Mouse (Mus musculus) kidney, postnatal 0 days (tissue): Measurements from ENCODE around the gene Arrdc5. TPM values are rescaled to one million over a fixed set of nuclear protein-coding genes. Genes with fewer than 3 reads are reported as not detected.

Experiments
- ATAC-seq: fragments of 200-750 bp; cut with Nextera tagmentation; replicated peaks from 2 replicates; pipeline ENCODE4 v1.8.0; 2017; ENCODE audit warnings: low read depth, moderate number of reproducible peaks, moderate TSS enrichment, moderate library complexity; ENCODE audit not compliant: low FRiP score
- DNase-seq: peaks from one replicate; pipeline ENCODE4 v3.0.0-alpha.2; 2016; ENCODE audit warnings: low spot score
- H3K27ac ChIP-seq: fragments of 300-500 bp; sonication (generic); 2 replicates; pipeline ENCODE4 v1.5.1; 2014; ENCODE audit warnings: mild to moderate bottlenecking
- H3K27me3 ChIP-seq: fragments of 300-500 bp; sonication (generic); 2 replicates; pipeline ENCODE4 v1.6.1; 2014; ENCODE audit warnings: low read length, mixed read lengths; ENCODE audit not compliant: insufficient read depth
- H3K36me3 ChIP-seq: fragments of 300-500 bp; sonication (generic); 2 replicates; pipeline ENCODE4 v1.6.1; 2014; ENCODE audit warnings: low read length, mixed read lengths; ENCODE audit not compliant: insufficient read depth
- H3K4me1 ChIP-seq: fragments of 300-500 bp; sonication (generic); replicated peaks from 2 replicates; pipeline ENCODE4 v1.6.1; 2014; ENCODE audit warnings: antibody characterized with exemption, low read length, mixed read lengths; ENCODE audit not compliant: insufficient read depth
- H3K4me2 ChIP-seq: fragments of 300-500 bp; sonication (generic); 2 replicates; pipeline ENCODE4 v1.6.1; 2014; ENCODE audit warnings: mild to moderate bottlenecking, low read length, moderate library complexity, mixed read lengths
- H3K4me3 ChIP-seq: fragments of 300-500 bp; sonication (generic); replicated peaks from 2 replicates; pipeline ENCODE4 v1.5.1; 2014; ENCODE audit warnings: low read depth, low read length
- H3K9ac ChIP-seq: fragments of 300-500 bp; sonication (generic); 2 replicates; pipeline ENCODE4 v1.6.1; 2014; ENCODE audit warnings: low read depth, low read length
- H3K9me3 ChIP-seq: fragments of 300-500 bp; sonication (generic); replicated peaks from 2 replicates; pipeline ENCODE4 v1.6.1; 2016; ENCODE audit warnings: low read length, inconsistent platforms, mixed read lengths
- CTCF ChIP-seq: IDR thresholded peaks from 2 replicates; pipeline ENCODE4 v1.5.1; 2016; ENCODE audit warnings: antibody characterized with exemption, low read depth, mild to moderate bottlenecking, moderate library complexity
- WGBS: fragments of 180-500 bp; shearing (Covaris S2); extraction: QIAGEN DNeasy Blood & Tissue Kit; methylation state at CpG from one replicate; pipeline ENCODE4 v1.1.7; 2014; 5-methylcytosine and 5-hydroxymethylcytosine counted together
- polyA plus RNA-seq: library from polyadenylated mRNA; unstranded; fragments of >200 nt; fragmentation: Nextera tagmentation; extraction: Ambion mirVana; gene quantifications from 2 replicates; pipeline ENCODE4 v1.2.1, GENCODE M21; 2015

Arrdc5 gene
- polyA plus RNA-seq, 1 experiment from 2014 or later = not detected

DNA sequence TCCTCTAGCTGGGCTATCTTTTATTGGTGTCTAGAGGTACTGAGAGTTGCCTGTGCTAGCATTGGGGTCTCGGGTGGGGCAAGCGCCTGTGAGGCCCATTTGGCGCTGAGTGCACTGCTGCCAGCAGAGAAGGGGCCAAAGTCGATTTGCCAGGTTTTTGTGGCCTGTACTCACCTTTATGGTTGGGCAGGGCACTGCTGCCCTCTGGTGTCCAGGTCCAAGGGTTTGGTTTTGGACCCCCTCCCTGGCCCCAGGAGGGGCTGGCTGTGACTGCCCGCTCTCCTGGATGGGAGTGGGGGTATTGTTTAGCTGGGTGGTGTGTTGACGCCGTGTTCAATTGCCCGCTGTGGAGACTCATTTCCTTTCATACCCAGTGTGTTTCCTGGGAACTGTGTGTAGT is 5.7 kb upstream of the Arrdc5 start:
- WGBS = 34% methylated on average over 8 of the region's 8 CpGs
- peak; percentile 72 for TF ChIP-seq CTCF
- peaks cover 13% of the 10 kb centered on the region for H3K4me1 ChIP-seq
- H3K9ac ChIP-seq = no peak overlapping the region
- H3K27me3 ChIP-seq = no peaks in the 10 kb centered on the region
- H3K4me2 ChIP-seq = peak overlapping the region; percentile 100; the same call in 1 of the 2 replicates
- no peak overlapping the region for H3K4me3 ChIP-seq
- no peaks in the 10 kb centered on the region for H3K9me3 ChIP-seq
- ATAC-seq (no peak), DNase-seq (peak; percentile 45)
- H3K27ac ChIP-seq = 0 out of 2 replicates have a peak overlapping the region, but pooled peaks have one; percentile 76
- peaks cover 13% of the 10 kb centered on the region; the same call in 1 of the 2 replicates for H3K36me3 ChIP-seq

DNA sequence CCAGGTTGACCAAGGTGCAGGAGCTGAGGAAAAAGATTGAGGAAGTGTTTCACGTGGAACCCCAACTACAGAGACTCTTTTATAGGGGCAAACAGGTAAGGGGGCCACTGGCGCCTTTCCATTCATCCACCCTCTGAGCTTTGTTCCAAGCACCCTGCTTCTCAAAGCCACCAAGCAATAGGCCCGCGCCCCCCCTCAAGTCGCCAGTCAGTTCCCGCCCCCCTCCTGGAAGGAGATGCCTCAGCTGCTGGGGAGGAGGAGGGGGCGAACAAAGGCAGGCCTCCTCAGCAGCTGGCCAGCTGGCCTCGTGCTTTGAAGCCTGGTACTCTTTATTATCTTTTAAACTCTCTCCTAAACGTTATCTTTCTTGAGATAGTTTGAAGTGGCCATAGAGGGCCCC is 5.1 kb upstream of the Arrdc5 start:
- Histone ChIP-seq H3K9me3 (no peaks in the 10 kb centered on the region), H3K4me3 (peak overlapping the region; percentile 77; the same call in 1 of the 2 replicates), H3K27ac (no peak overlapping the region), H3K4me1 (peaks cover 13% of the 10 kb centered on the region), H3K9ac (no peak overlapping the region), H3K36me3 (peaks cover 9% of the 10 kb centered on the region; the same call in 1 of the 2 replicates), H3K27me3 (no peaks in the 10 kb centered on the region), H3K4me2 (peak overlapping the region; percentile 100)
- WGBS = 22% methylated on average over 9 of the region's 9 CpGs
- no peak for DNase-seq
- no peak for ATAC-seq
- TF ChIP-seq CTCF = no peak

DNA sequence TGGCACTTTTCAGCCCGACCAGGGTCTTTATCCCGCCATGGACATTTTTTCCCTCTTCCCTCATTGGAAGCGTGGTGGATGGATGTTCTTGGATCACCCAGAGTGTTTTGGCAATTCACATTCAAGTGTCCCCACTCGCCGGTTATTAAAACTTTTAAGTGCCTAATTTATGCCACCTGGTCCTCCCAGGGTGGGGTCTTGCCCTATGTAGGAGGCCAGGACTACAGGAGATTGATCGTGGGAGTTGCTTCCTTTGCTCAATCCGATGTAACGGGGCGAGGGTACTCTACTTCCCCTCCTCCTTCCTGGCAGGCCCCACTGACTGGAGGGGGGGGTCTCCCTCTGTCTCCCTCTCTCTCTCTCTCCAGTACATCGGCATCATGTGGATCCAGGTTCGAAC is 4.6 kb upstream of the Arrdc5 start:
- peaks cover 13% of the 10 kb centered on the region for H3K4me1 ChIP-seq
- DNase-seq = no peak

DNA sequence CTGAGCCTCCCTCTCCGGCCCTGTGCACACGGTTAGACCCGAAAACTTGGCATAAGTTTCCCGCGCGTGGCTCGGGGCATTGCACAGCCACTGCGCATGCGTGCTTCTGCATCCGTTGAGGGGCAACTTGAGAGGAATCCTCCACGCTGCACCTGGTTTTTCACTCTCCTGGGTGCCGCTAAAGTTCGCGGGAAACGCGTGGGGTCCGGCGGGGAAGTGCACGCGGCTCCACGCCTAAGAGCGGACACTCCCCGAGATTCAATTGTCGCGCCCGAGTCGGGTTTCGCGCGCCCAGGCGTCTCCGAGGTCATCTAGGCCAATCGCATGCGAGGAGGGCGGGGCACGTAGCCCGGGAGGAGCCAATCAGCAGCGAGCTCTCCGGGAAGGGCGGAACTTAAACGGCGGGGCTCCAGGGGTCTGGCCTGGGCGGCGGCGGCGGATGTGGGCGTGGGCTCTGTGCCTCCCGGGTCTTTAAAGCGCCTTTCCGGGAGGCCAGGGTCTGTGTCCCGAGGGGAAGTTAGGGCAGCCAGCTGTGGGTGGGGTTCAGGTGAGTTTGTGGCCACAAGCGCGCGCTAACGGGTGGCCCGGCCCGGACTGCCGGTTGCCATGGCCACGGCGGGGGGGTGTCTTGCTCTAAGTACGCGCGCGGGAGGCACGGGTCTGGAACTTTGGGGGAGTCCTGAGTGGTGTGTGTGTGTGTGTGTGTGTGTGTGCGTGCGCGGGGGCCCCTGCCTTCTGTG is 3.9 kb upstream of the Arrdc5 start:
- Histone ChIP-seq H3K27ac (peak overlapping the region; percentile 90), H3K9me3 (no peaks in the 10 kb centered on the region), H3K36me3 (0 out of 2 replicates have a peak, but pooled peaks cover 3% of the 10 kb centered on the region), H3K27me3 (no peaks in the 10 kb centered on the region), H3K4me1 (peaks cover 13% of the 10 kb centered on the region), H3K4me2 (peak overlapping the region; percentile 100), H3K4me3 (peak overlapping the region; percentile 77), H3K9ac (peak overlapping the region; percentile 71)
- DNase-seq (peak; percentile 99), ATAC-seq (peak; percentile 85)
- TF ChIP-seq CTCF = no peak
- WGBS = under 1% methylated on average over 68 of the region's 68 CpGs

More for the DNA sequence above, 4.6 kb upstream of the Arrdc5 start:
- no peak overlapping the region for H3K27ac ChIP-seq
- H3K4me3 ChIP-seq = peak overlapping the region; percentile 77
- H3K36me3 ChIP-seq = 0 out of 2 replicates have a peak, but pooled peaks cover 8% of the 10 kb centered on the region
- no peaks in the 10 kb centered on the region for H3K27me3 ChIP-seq
- peak overlapping the region; percentile 100 for H3K4me2 ChIP-seq
- H3K9me3 ChIP-seq = no peaks in the 10 kb centered on the region
- H3K9ac ChIP-seq = peak overlapping the region; percentile 71
- ATAC-seq = no peak
- WGBS = 5% methylated on average over 11 of the region's 11 CpGs
- no peak for TF ChIP-seq CTCF

DNA sequence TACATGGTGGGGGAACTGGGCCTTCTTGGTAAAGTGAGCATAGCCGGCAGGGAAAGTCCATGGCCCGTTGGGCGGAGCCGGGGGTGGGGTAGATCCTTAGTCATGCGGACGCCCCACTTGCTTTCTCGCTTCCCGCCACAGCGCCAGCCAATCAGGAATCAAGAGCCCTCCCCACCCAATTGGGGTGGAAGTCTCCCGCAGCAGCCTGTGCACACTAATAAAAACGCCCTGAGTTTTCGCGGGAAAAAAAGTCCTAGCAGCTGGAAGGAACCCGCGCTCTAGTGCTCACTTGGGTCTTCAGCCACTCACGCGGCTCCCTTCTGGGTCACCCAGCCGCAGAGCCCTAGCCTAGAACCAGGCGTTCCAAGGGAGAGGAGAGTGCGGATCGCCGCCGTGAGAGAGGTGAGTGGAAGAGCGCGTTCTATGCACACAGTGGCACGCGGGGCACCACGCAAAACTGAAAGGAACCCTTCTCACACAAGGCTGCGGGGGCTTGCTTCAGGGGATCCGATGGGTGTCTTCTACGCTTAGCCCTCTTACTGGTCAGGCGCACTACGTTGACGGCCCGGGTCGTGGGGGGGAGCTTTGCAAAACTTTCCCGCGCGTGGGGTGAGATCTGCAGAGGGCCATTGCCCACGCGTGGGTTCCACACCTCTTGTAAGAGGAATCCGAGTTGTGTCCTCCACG is 3.2 kb upstream of the Arrdc5 start, which contains the start of gene Uhrf1:
Gene Uhrf1, plus strand, starts transcription at position 162 of the 687 bp plus-strand sequence.
- under 1% methylated on average over 43 of the region's 43 CpGs for WGBS
- H3K27me3 ChIP-seq = no peaks in the 10 kb centered on the region
- TF ChIP-seq CTCF = no peak; the same call in 1 of the 2 replicates
- peaks cover 13% of the 10 kb centered on the region for H3K4me1 ChIP-seq
- H3K9ac ChIP-seq = peak within 1 kb of the TSS; percentile 71
- no peaks in the 10 kb centered on the region for H3K36me3 ChIP-seq
- peak within 1 kb of the TSS; percentile 77 for H3K4me3 ChIP-seq
- peak; percentile 95 for DNase-seq
- no peaks in the 10 kb centered on the region for H3K9me3 ChIP-seq
- H3K27ac ChIP-seq = peak within 1 kb of the TSS; percentile 90
- peak; percentile 70 for ATAC-seq
- peak within 1 kb of the TSS; percentile 100 for H3K4me2 ChIP-seq

DNA sequence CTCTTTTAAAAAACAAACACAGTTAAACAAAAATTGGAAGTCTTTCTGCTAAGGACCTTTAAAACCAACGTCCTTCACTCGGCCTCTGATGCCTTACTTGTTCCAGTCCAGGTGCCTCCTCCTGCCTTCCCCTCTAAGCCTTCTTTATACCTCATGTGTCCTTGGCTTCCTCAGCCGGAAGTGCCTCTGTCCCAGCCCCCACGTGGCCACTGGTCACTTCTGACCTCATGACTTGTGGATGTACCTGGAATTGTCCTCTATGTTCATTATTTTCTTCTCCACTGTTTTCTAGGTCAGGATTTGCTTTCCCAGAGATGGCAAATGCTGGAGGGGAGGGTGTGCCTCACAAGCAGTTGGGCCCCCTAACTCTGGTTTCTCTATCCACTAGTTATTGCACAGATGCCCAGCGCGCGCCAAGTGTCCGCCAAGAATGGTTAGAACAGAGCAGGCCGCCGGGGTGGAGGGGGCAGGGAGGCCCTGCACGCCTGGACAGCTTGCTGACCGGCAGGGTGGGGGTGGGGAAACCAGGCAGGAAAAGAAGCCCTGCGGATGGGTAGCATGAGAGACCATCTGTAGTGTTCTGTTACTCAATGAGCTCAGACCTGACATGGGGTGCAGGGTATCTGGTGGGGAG is 2.4 kb upstream of the Arrdc5 start:
- TF ChIP-seq CTCF = no peak
- DNase-seq (peak; percentile 47), ATAC-seq (peak; percentile 68)
- 16% methylated on average over 13 of the region's 13 CpGs for WGBS
- Histone ChIP-seq H3K4me1 (peaks cover 13% of the 10 kb centered on the region), H3K27me3 (no peaks in the 10 kb centered on the region), H3K4me3 (no peak overlapping the region), H3K9me3 (no peaks in the 10 kb centered on the region), H3K36me3 (no peaks in the 10 kb centered on the region), H3K4me2 (peak overlapping the region; percentile 100), H3K9ac (peak overlapping the region; percentile 71; the same call in 1 of the 2 replicates), H3K27ac (peak overlapping the region; percentile 90)
